Mouse (Mus musculus) lung, embryonic 15.5 days (tissue): ENCODE data around the gene Abhd13. TPM values are rescaled to one million over a fixed set of nuclear protein-coding genes. Genes with fewer than 3 reads are reported as not detected.
A peak's percentile ranks its signal among the peaks of the same experiment; 100 is the strongest.

ENCODE experiments used
- ATAC-seq: fragments of 200-750 bp; cut with Nextera tagmentation; 2 replicates; pipeline ENCODE4 v1.8.0; 2017; ENCODE audit warnings: moderate number of reproducible peaks, borderline replicate concordance; ENCODE audit not compliant: low FRiP score, low TSS enrichment; ENCODE audit errors: extremely low read depth
- H3K27ac ChIP-seq: fragments of 300-500 bp; sonication (generic); 2 replicates; pipeline ENCODE4 v1.5.1; 2015; ENCODE audit warnings: moderate library complexity, mild to moderate bottlenecking, inconsistent platforms
- H3K27me3 ChIP-seq: fragments of 300-500 bp; sonication (generic); 2 replicates; pipeline ENCODE4 v1.6.1; 2015; ENCODE audit warnings: inconsistent platforms
- H3K36me3 ChIP-seq: fragments of 300-500 bp; sonication (generic); 2 replicates; pipeline ENCODE4 v1.6.1; 2015; ENCODE audit warnings: inconsistent platforms
- H3K4me1 ChIP-seq: fragments of 300-500 bp; sonication (generic); 2 replicates; pipeline ENCODE4 v1.6.1; 2015; ENCODE audit warnings: inconsistent platforms
- H3K4me2 ChIP-seq: fragments of 300-500 bp; sonication (generic); 2 replicates; pipeline ENCODE4 v1.6.1; 2015; ENCODE audit warnings: inconsistent platforms, mild to moderate bottlenecking, moderate library complexity
- H3K4me3 ChIP-seq: fragments of 300-500 bp; sonication (generic); 2 replicates; pipeline ENCODE4 v1.5.1; 2015; ENCODE audit warnings: mild to moderate bottlenecking, inconsistent platforms
- H3K9ac ChIP-seq: fragments of 300-500 bp; sonication (generic); 2 replicates; pipeline ENCODE4 v1.6.1; 2015; ENCODE audit warnings: inconsistent platforms
- H3K9me3 ChIP-seq: fragments of 300-500 bp; sonication (generic); 2 replicates; pipeline ENCODE4 v1.6.1; 2016; ENCODE audit warnings: inconsistent platforms
- WGBS: fragments of 180-500 bp; shearing (Covaris S2); methylation state at CpG from one replicate; pipeline ENCODE4 v1.1.7; 2015; 5-methylcytosine and 5-hydroxymethylcytosine counted together
- polyA plus RNA-seq: library from polyadenylated mRNA; unstranded; fragments of >200 nt; fragmentation: Nextera tagmentation; extraction: Ambion mirVana; gene quantifications from 2 replicates; pipeline ENCODE4 v1.2.1, GENCODE M21; 2015

Abhd13 gene
- polyA plus RNA-seq, 1 experiment from 2014 or later: 17.1 TPM

- peak overlapping the region; percentile 80 for H3K4me3 ChIP-seq
- H3K9ac ChIP-seq: peak overlapping the region; percentile 47
- H3K36me3 ChIP-seq: peaks cover 10% of the 10 kb centered on the region
- H3K4me1 ChIP-seq: peaks cover 31% of the 10 kb centered on the region
- no peaks in the 10 kb centered on the region for H3K9me3 ChIP-seq
- ATAC-seq: no peak
- no peaks in the 10 kb centered on the region for H3K27me3 ChIP-seq
- H3K4me2 ChIP-seq: peak overlapping the region; percentile 68
- WGBS: 33% methylated on average over 15 of the region's 15 CpGs
- H3K27ac ChIP-seq: peak overlapping the region; percentile 18; the same call in 1 of the 2 replicates
These were observed 491 bp upstream of the Abhd13 start for GRCm38 (mm10) chr8:9977016-9977415.

- Histone ChIP-seq H3K9me3 (no peaks in the 10 kb centered on the region), H3K9ac (peak overlapping the region; percentile 76), H3K27ac (no peak overlapping the region), H3K4me2 (peak overlapping the region; percentile 68), H3K4me1 (peaks cover 31% of the 10 kb centered on the region), H3K27me3 (no peaks in the 10 kb centered on the region), H3K4me3 (peak overlapping the region; percentile 80), H3K36me3 (0 out of 2 replicates have a peak, but pooled peaks cover 8% of the 10 kb centered on the region)
- no peak for ATAC-seq
- 41% methylated on average over 18 of the region's 18 CpGs for WGBS
These were observed 1.1 kb downstream of the Abhd13 start for GRCm38 (mm10) chr8:9978475-9979230.

GRCm38 (mm10) chr8:9979746-9980145, 2.2 kb downstream of the Abhd13 start:
- H3K4me1 ChIP-seq: peaks cover 31% of the 10 kb centered on the region
- H3K4me3 ChIP-seq: no peak overlapping the region
- no peaks in the 10 kb centered on the region for H3K27me3 ChIP-seq
- H3K27ac ChIP-seq: no peak overlapping the region
- 0 out of 2 replicates have a peak, but pooled peaks cover 8% of the 10 kb centered on the region for H3K36me3 ChIP-seq
- no peak for ATAC-seq
- no peak overlapping the region for H3K4me2 ChIP-seq
- WGBS: 50% methylated on average over 1 of the region's 1 CpGs
- H3K9me3 ChIP-seq: no peaks in the 10 kb centered on the region
- H3K9ac ChIP-seq: no peak overlapping the region

DNA sequence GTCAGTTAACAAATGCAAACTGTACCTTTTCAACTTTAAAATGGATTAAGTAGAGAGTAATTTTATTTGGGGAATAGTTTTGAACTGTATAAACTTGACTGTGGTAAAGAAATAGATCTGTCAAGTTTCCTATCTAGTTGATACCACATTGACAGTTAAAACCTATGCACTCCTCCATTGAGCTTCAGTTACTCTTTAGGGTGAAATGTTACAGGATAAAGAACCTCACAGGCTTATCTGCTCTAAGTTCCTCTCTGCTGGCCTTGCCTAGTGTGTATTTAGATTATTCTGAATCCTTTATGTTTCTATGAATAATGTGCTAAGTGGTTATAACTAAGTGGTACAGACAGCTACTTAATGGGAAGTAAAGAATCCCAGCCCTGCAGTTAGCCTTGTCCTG, 2.7 kb downstream of the Abhd13 start:
- ATAC-seq: no peak
- Histone ChIP-seq H3K4me1 (peaks cover 28% of the 10 kb centered on the region), H3K9me3 (no peaks in the 10 kb centered on the region)

DNA sequence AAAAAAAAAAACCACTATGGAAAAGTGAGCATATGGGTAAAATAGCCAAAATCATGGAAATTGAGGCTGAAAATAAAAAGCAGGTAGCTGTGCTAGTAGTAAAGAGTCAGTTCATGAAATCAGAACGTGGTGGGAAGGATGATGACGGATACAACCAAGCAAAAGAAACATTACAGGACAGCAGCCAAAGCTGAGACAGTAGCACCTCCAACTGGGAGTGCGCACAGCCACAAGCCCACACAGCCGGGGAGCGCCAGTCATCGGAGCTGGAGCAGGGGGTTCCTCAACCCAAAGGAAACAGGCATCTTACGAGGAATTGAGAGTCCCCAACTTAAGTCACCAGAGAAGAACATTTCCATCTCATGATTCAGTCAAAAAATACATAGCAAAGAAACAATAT, 26.6 kb downstream of the Abhd13 start:
- WGBS: 77% methylated on average over 7 of the region's 7 CpGs
- no peak for ATAC-seq

More for the DNA sequence above, 2.7 kb downstream of the Abhd13 start:
- no peaks in the 10 kb centered on the region for H3K27me3 ChIP-seq
- H3K27ac ChIP-seq: no peak overlapping the region
- no peak overlapping the region for H3K4me2 ChIP-seq
- 0 out of 2 replicates have a peak, but pooled peaks cover 8% of the 10 kb centered on the region for H3K36me3 ChIP-seq
- H3K4me3 ChIP-seq: no peak overlapping the region
- no peak overlapping the region for H3K9ac ChIP-seq

GRCm38 (mm10) chr8:10006156-10006985, 28.9 kb downstream of the Abhd13 start, which contains the start of gene Tnfsf13b:
Gene Tnfsf13b, plus strand, starts transcription at chr8:10006467.
- peak within 1 kb of the TSS; percentile 44; the same call in 1 of the 2 replicates for H3K27ac ChIP-seq
- H3K36me3 ChIP-seq: no peaks in the 10 kb centered on the region
- 43% methylated on average over 16 of the region's 16 CpGs for WGBS
- H3K9me3 ChIP-seq: no peaks in the 10 kb centered on the region
- H3K4me3 ChIP-seq: peak within 1 kb of the TSS; percentile 36
- no peaks in the 10 kb centered on the region; the same call in 1 of the 2 replicates for H3K27me3 ChIP-seq
- peak within 1 kb of the TSS; percentile 77 for H3K4me2 ChIP-seq
- no peak within 1 kb of the TSS; the same call in 1 of the 2 replicates for H3K9ac ChIP-seq
- peak; percentile 83 for ATAC-seq
- peaks cover 15% of the 10 kb centered on the region for H3K4me1 ChIP-seq

More for the DNA sequence above, 26.6 kb downstream of the Abhd13 start:
- H3K27ac ChIP-seq: no peak overlapping the region
- no peaks in the 10 kb centered on the region for H3K9me3 ChIP-seq
- no peaks in the 10 kb centered on the region; the same call in 1 of the 2 replicates for H3K27me3 ChIP-seq
- H3K4me2 ChIP-seq: no peak overlapping the region
- peaks cover 15% of the 10 kb centered on the region for H3K4me1 ChIP-seq
- H3K36me3 ChIP-seq: no peaks in the 10 kb centered on the region
- H3K4me3 ChIP-seq: no peak overlapping the region
- no peak overlapping the region for H3K9ac ChIP-seq

- Histone ChIP-seq H3K4me3 (peak overlapping the region; percentile 36), H3K27ac (no peak overlapping the region), H3K27me3 (no peaks in the 10 kb centered on the region; the same call in 1 of the 2 replicates), H3K4me2 (peak overlapping the region; percentile 77), H3K9me3 (no peaks in the 10 kb centered on the region), H3K36me3 (no peaks in the 10 kb centered on the region), H3K9ac (no peak overlapping the region; the same call in 1 of the 2 replicates), H3K4me1 (peaks cover 15% of the 10 kb centered on the region)
- peak; percentile 53; the same call in 1 of the 2 replicates for ATAC-seq
- WGBS: 4% methylated on average over 29 of the region's 29 CpGs
These were observed 29.6 kb downstream of the Abhd13 start for GRCm38 (mm10) chr8:10006986-10007659.

GRCm38 (mm10) chr8:10007660-10008028, 30.1 kb downstream of the Abhd13 start:
- no peak overlapping the region for H3K9ac ChIP-seq
- no peak overlapping the region for H3K27ac ChIP-seq
- H3K36me3 ChIP-seq: no peaks in the 10 kb centered on the region
- no peak for ATAC-seq
- WGBS: 40% methylated on average over 6 of the region's 6 CpGs
- H3K27me3 ChIP-seq: no peaks in the 10 kb centered on the region; the same call in 1 of the 2 replicates
- H3K4me1 ChIP-seq: peaks cover 15% of the 10 kb centered on the region
- no peaks in the 10 kb centered on the region for H3K9me3 ChIP-seq
- peak overlapping the region; percentile 77 for H3K4me2 ChIP-seq
- H3K4me3 ChIP-seq: peak overlapping the region; percentile 36

DNA sequence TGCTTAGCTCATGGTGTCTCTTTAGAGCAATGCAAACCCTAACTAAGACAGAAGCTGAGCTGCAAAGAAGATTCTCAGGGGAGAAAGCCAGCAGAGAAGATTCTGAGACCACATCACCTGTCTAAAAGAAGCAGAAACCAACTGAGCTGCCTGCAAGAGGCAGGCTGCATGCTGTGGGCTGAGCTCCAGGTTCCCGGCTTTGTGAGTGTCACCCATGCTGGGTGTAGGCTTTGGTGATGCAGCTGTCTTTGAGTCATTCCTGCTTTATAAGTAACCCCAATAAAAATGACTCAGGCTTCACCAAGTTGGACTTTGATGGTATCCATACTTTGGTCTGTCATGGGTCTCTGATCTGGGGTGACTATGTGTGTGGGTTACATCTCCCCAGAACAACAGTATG, 38.7 kb downstream of the Abhd13 start:
- H3K36me3 ChIP-seq: no peaks in the 10 kb centered on the region
- no peak overlapping the region for H3K4me3 ChIP-seq
- H3K27ac ChIP-seq: no peak overlapping the region
- H3K4me1 ChIP-seq: no peaks in the 10 kb centered on the region
- 48% methylated on average over 1 of the region's 1 CpGs for WGBS
- no peak overlapping the region for H3K4me2 ChIP-seq
- ATAC-seq: no peak
- no peaks in the 10 kb centered on the region for H3K9me3 ChIP-seq
- no peak overlapping the region for H3K9ac ChIP-seq
- H3K27me3 ChIP-seq: no peaks in the 10 kb centered on the region

- H3K4me3 ChIP-seq: no peak overlapping the region
- ATAC-seq: no peak
- H3K36me3 ChIP-seq: no peaks in the 10 kb centered on the region
- H3K9me3 ChIP-seq: no peaks in the 10 kb centered on the region
- WGBS: 56% methylated on average over 3 of the region's 3 CpGs
- no peak overlapping the region for H3K27ac ChIP-seq
- H3K27me3 ChIP-seq: no peaks in the 10 kb centered on the region
- H3K9ac ChIP-seq: no peak overlapping the region
- no peaks in the 10 kb centered on the region for H3K4me1 ChIP-seq
- no peak overlapping the region for H3K4me2 ChIP-seq
These were observed 39.7 kb downstream of the Abhd13 start for GRCm38 (mm10) chr8:10017231-10017630.

DNA sequence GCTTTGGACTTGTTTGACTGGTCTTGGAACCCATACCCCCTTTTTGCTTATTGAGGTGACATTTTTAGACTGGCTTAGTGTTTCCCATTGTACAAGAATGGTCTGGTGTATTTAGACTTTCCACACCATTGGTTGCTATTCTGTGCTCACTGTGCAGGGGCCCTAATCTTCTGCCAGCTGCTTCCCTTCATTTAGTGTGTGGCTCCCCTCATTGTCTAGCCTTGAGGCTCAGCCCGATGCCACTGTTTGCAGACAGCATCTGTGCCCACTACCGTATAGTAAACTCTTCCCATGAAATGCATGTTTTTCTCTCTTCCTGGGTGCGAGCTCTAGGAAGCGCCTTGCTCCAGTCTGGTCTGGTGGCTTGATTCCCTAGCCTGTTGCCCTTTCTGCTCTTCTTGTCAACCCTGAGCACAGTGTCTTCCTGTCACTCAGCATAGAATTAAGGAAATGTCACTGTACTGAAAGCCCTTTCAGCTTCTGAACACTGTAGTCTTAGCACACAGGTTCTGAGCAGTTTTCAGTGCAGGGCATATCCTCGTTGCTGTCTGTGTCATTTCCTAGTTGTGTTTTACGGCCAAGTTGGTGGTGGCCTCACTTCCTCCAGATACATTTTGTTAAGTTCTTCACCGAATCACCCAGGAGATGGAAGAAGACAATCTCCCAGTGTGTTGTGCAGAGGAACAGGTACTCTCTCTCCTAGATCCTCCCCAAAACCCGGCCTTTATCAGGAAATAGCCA, 53.0 kb downstream of the Abhd13 start:
- Histone ChIP-seq H3K4me2 (no peak overlapping the region), H3K27ac (no peak overlapping the region), H3K9me3 (no peaks in the 10 kb centered on the region), H3K36me3 (no peaks in the 10 kb centered on the region), H3K4me1 (no peaks in the 10 kb centered on the region), H3K27me3 (no peaks in the 10 kb centered on the region), H3K4me3 (no peak overlapping the region), H3K9ac (no peak overlapping the region)
- 73% methylated on average over 8 of the region's 8 CpGs for WGBS
- no peak for ATAC-seq
